Mouse (Mus musculus): Measurements from ENCODE around the gene Gda. TPM values are rescaled to one million over a fixed set of nuclear protein-coding genes. Genes with fewer than 3 reads are reported as not detected.

Gda gene
- polyA plus RNA-seq, 1 experiment from 2014 or later: not detected

DNA sequence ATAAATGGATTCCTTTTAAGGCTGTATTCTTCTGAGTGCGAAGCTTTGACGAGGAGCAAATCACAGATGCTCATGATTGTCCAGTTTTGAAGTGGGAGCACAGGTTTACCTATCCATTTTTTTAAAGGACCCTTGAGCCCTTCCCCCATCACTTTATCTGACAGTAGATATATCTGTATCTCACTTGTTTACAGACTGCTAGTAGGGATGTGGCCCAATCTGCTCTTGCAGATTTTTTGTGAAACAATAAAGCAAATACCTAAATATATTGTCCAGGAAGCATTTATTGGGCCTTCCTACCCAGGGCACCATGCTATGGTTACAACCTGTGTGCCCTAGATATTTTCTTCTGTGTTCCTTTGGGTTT is 6.8 kb upstream of the Gda start:
- no peak overlapping the region for H3K4me3 ChIP-seq
- H3K4me1 ChIP-seq: no peaks in the 10 kb centered on the region
- H3K27ac ChIP-seq: no peak overlapping the region
- no peak for DNase-seq (ENCODE audit: extremely low spot score, low spot score)
- 84% methylated on average over 2 of the region's 2 CpGs for whole genome bisulfite sequencing
- H3K36me3 ChIP-seq (replicated peaks): no peaks in the 10 kb centered on the region
- H3K9me3 ChIP-seq: no peaks in the 10 kb centered on the region
- no peaks in the 10 kb centered on the region for H3K27me3 ChIP-seq (ENCODE audit: poor library complexity, severe bottlenecking)

GRCm38 (mm10) chr19:21479183-21480052 is 6.2 kb upstream of the Gda start:
- no peaks in the 10 kb centered on the region for H3K4me1 ChIP-seq
- no peak overlapping the region for H3K4me3 ChIP-seq
- WGBS: 84% methylated on average over 18 of the region's 18 CpGs
- no peak for DNase-seq (ENCODE audit: extremely low spot score, low spot score)
- no peaks in the 10 kb centered on the region for H3K27me3 ChIP-seq (ENCODE audit: poor library complexity, severe bottlenecking)
- no peak overlapping the region for H3K27ac ChIP-seq
- H3K9me3 ChIP-seq: no peaks in the 10 kb centered on the region
- H3K36me3 ChIP-seq (replicated peaks): no peaks in the 10 kb centered on the region

GRCm38 (mm10) chr19:21478538-21478937 is 5.3 kb upstream of the Gda start:
- DNase-seq (ENCODE audit: extremely low spot score, low spot score): no peak
- no peaks in the 10 kb centered on the region for H3K4me1 ChIP-seq
- 82% methylated on average over 3 of the region's 3 CpGs for WGBS
- H3K27me3 ChIP-seq (ENCODE audit: poor library complexity, severe bottlenecking): peaks cover 2% of the 10 kb centered on the region
- H3K36me3 ChIP-seq (replicated peaks): no peaks in the 10 kb centered on the region
- H3K4me3 ChIP-seq: no peak overlapping the region
- H3K27ac ChIP-seq: no peak overlapping the region
- H3K9me3 ChIP-seq: no peaks in the 10 kb centered on the region

DNA sequence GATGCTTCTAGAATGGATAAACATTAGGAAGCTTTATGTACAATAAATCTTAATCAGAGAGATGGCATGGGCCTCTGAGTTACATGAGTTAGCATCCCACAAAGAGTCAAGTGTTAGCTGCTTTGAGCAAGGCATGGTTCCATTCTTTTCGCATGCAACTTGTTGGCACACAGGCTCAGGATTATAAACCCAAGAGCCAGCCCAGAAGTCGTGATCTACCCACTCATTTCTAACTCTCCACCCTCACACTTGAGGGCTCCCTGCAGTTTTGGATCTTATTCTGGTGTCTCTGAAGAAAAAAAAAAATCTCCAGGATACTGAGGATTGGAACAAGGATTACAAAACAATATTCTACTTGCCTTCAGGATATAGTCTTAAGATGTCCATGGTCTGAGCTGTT is 4.5 kb upstream of the Gda start:
- H3K27me3 ChIP-seq (ENCODE audit: poor library complexity, severe bottlenecking): peaks cover 9% of the 10 kb centered on the region
- no peak for DNase-seq (ENCODE audit: extremely low spot score, low spot score)
- no peak overlapping the region for H3K4me3 ChIP-seq
- 83% methylated on average over 2 of the region's 2 CpGs for WGBS
- H3K36me3 ChIP-seq (replicated peaks): no peaks in the 10 kb centered on the region
- no peak overlapping the region for H3K27ac ChIP-seq
- H3K4me1 ChIP-seq: no peaks in the 10 kb centered on the region
- H3K9me3 ChIP-seq: no peaks in the 10 kb centered on the region

DNA sequence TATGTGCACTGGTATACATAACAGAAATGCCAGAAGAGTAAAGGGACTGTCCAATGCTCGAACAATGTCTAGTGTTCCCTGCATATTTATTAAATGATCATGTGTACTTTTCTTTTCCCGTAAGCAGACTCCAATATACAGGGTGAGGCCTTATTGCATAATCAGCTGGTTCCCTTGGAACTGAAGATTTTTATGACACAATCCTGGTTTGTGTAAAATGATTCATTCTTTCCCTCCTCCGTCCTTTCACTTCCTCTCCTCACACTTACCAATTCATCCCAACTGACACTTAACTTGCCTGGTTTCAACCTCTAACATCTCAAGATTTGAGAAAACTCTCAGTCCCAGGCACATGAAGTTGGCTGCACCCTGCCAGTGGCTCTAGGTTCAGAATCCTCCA is 3.5 kb upstream of the Gda start:
- 93% methylated on average over 3 of the region's 3 CpGs for WGBS
- no peak for DNase-seq (ENCODE audit: extremely low spot score, low spot score)
- no peaks in the 10 kb centered on the region for H3K36me3 ChIP-seq (replicated peaks)

DNA sequence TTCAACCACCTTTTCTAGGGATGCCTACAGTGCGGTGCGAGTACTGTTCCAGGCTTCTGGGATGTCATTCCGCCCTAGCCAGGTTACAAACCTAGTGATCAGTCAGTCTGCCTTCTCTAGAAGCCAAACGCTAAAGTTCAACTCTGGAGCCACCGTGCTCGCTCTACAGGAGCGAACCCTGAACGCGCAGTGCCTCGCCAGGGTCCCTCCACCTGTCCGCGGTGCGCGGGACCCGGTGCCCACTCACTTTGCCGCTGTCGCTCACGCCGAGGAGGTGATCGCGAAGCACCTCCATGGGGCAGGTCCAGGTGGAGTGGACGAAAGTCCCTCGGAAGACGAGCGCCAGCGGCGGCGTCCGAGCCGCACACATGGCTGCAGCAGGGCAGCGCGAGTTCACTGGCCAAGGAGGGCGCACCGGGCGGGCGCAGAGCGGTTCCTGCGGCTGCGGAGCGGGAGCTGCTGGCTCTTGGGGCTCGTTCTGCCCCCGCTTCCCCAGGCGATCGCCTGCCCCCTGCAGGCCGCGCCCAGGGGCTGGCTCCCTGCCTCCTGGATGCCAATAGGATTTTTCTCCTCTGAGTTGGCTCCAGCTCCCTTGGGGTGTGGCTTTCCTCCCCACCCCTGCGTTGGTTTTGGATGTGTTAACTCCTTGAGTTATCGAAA is 994 bp downstream of the Gda start:
- 3% methylated on average over 48 of the region's 48 CpGs for WGBS
- H3K27me3 ChIP-seq (ENCODE audit: poor library complexity, severe bottlenecking): peaks cover 37% of the 10 kb centered on the region
- DNase-seq (ENCODE audit: extremely low spot score, low spot score): peak; percentile 34
- peaks cover 9% of the 10 kb centered on the region for H3K4me1 ChIP-seq
- no peak overlapping the region for H3K27ac ChIP-seq
- H3K9me3 ChIP-seq: peaks cover 7% of the 10 kb centered on the region; the same call in 1 of the 2 replicates
- H3K4me3 ChIP-seq: peak overlapping the region; percentile 54
- no peaks in the 10 kb centered on the region for H3K36me3 ChIP-seq (replicated peaks)

More for the DNA sequence above, 3.5 kb upstream of the Gda start:
- H3K4me3 ChIP-seq: no peak overlapping the region
- H3K9me3 ChIP-seq: no peaks in the 10 kb centered on the region
- H3K4me1 ChIP-seq: peaks cover 9% of the 10 kb centered on the region
- H3K27ac ChIP-seq: no peak overlapping the region
- H3K27me3 ChIP-seq (ENCODE audit: poor library complexity, severe bottlenecking): peaks cover 19% of the 10 kb centered on the region

GRCm38 (mm10) chr19:21461221-21461960 is 11.9 kb downstream of the Gda start:
- Histone ChIP-seq H3K4me3 (no peak overlapping the region), H3K4me1 (no peaks in the 10 kb centered on the region), H3K27ac (no peak overlapping the region), H3K9me3 (no peaks in the 10 kb centered on the region), H3K27me3 (ENCODE audit: poor library complexity, severe bottlenecking) (no peaks in the 10 kb centered on the region), H3K36me3 (replicated peaks) (no peaks in the 10 kb centered on the region)
- WGBS: 81% methylated on average over 5 of the region's 5 CpGs
- no peak for DNase-seq (ENCODE audit: extremely low spot score, low spot score)

- H3K27me3 ChIP-seq (ENCODE audit: poor library complexity, severe bottlenecking): no peaks in the 10 kb centered on the region
- 87% methylated on average over 4 of the region's 4 CpGs for WGBS
- no peaks in the 10 kb centered on the region for H3K4me1 ChIP-seq
- H3K27ac ChIP-seq: no peak overlapping the region
- H3K36me3 ChIP-seq (replicated peaks): no peaks in the 10 kb centered on the region
- DNase-seq (ENCODE audit: extremely low spot score, low spot score): no peak
- H3K4me3 ChIP-seq: no peak overlapping the region
- H3K9me3 ChIP-seq: no peaks in the 10 kb centered on the region
Measured at GRCm38 (mm10) chr19:21457461-21457860, 15.8 kb downstream of the Gda start.

DNA sequence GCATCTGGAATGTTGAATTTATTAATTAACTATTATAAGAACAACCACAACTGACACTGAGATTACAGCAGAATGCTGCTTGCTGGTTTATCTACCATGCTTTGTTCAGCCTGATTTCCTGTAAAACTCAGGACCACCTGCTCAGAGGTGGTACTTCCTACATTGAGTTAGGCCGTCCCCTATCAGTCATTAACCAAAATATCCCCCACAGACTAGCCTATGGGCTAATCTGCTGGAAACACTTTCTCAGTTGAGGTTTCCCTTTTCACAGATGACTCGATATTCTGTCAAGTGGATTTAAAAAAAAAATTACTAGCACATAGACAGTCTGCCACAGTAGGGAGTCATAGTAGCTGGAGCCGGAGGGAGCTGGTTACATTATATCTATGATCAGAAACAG is 31.5 kb downstream of the Gda start:
- no peak overlapping the region for H3K27ac ChIP-seq
- 82% methylated on average over 3 of the region's 3 CpGs for WGBS
- no peaks in the 10 kb centered on the region for H3K4me1 ChIP-seq
- H3K4me3 ChIP-seq: no peak overlapping the region
- no peak for DNase-seq (ENCODE audit: extremely low spot score, low spot score)
- H3K27me3 ChIP-seq (ENCODE audit: poor library complexity, severe bottlenecking): no peaks in the 10 kb centered on the region
- no peaks in the 10 kb centered on the region for H3K36me3 ChIP-seq (replicated peaks)
- H3K9me3 ChIP-seq: no peaks in the 10 kb centered on the region

- no peak for DNase-seq (ENCODE audit: extremely low spot score, low spot score)
- Histone ChIP-seq H3K4me1 (no peaks in the 10 kb centered on the region), H3K9me3 (no peaks in the 10 kb centered on the region), H3K27me3 (ENCODE audit: poor library complexity, severe bottlenecking) (no peaks in the 10 kb centered on the region), H3K27ac (no peak overlapping the region), H3K36me3 (replicated peaks) (no peaks in the 10 kb centered on the region), H3K4me3 (no peak overlapping the region)
- 93% methylated on average over 6 of the region's 6 CpGs for WGBS
Measured at GRCm38 (mm10) chr19:21440841-21441240, 32.4 kb downstream of the Gda start.

GRCm38 (mm10) chr19:21439141-21439737 is 34.0 kb downstream of the Gda start:
- Histone ChIP-seq H3K36me3 (replicated peaks) (no peaks in the 10 kb centered on the region), H3K4me1 (no peaks in the 10 kb centered on the region), H3K9me3 (no peaks in the 10 kb centered on the region), H3K27ac (no peak overlapping the region), H3K27me3 (ENCODE audit: poor library complexity, severe bottlenecking) (no peaks in the 10 kb centered on the region), H3K4me3 (no peak overlapping the region)
- 83% methylated on average over 3 of the region's 3 CpGs for WGBS
- no peak for DNase-seq (ENCODE audit: extremely low spot score, low spot score)

DNA sequence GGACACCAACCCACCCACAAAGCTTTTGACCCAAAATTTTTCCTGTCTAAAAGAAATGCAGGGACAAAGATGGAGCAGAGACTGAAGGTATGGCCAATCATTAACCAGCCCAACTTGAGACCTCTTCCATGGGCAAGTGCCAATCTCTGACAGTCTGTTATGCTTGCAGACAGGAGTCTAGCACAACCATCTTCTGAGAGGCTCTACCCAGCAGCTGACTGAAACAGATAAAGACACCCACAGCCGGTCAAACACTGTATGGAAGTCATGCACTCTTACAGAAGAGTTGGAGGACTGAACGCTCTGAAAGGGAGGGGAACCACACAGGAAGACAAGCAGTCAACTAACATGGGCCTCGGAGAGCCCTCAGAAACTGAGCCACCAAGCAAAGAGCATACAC is 36.7 kb downstream of the Gda start:
- WGBS: 90% methylated on average over 3 of the region's 3 CpGs

More for the DNA sequence above, 36.7 kb downstream of the Gda start:
- H3K36me3 ChIP-seq (replicated peaks): no peaks in the 10 kb centered on the region
- DNase-seq (ENCODE audit: extremely low spot score, low spot score): no peak
- H3K27me3 ChIP-seq (ENCODE audit: poor library complexity, severe bottlenecking): no peaks in the 10 kb centered on the region
- no peak overlapping the region for H3K4me3 ChIP-seq
- no peak overlapping the region for H3K27ac ChIP-seq
- no peaks in the 10 kb centered on the region for H3K4me1 ChIP-seq
- no peaks in the 10 kb centered on the region for H3K9me3 ChIP-seq

Data from forebrain, embryonic 10.5 days (tissue).